Mouse (Mus musculus) embryonic fibroblast, embryonic 13.5 days (primary cell): Measurements from ENCODE around the gene Zfp524.

Experiments
- CTCF ChIP-seq: IDR thresholded peaks from 2 replicates; pipeline ENCODE4 v1.5.1; 2011; ENCODE audit warnings: mild to moderate bottlenecking, control low read depth, low read length, moderate library complexity, borderline replicate concordance; ENCODE audit not compliant: insufficient read depth
- POLR2A ChIP-seq: IDR thresholded peaks from 2 replicates; pipeline ENCODE4 v1.6.1; 2011; ENCODE audit warnings: low read depth, mild to moderate bottlenecking, control low read depth, low read length, moderate library complexity

DNA sequence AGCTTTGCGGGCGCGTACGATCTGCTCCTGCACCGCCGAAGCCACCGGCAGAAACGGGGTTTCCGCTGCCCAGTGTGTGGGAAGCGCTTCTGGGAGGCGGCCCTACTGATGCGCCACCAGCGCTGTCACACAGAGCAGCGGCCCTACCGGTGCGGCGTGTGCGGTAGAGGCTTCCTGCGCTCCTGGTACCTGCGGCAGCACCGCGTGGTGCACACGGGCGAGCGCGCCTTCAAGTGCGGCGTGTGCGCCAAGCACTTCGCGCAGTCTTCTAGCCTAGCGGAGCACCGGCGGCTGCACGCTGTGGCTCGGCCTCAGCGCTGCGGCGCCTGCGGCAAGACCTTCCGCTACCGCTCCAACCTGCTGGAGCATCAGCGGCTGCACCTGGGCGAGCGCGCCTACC lies 17.3 kb downstream of the Zfp524 start:
- no peak for TF ChIP-seq CTCF
- TF ChIP-seq POLR2A, result no peak
